Mouse (Mus musculus): ENCODE measurements around the gene Fat3.

- TF ChIP-seq POLR2A (IDR thresholded peaks at IDR 0.05; ENCODE audit: control insufficient read depth, extremely low read depth, insufficient read depth, low read length, poor library complexity) (no peak), CTCF (IDR thresholded peaks at IDR 0.05; ENCODE audit: borderline replicate concordance, control insufficient read depth, extremely low read depth, insufficient read depth, low read length, poor library complexity) (no peak)
Observed at GRCm38 (mm10) chr9:16150046-16150445, 351.0 kb downstream of the Fat3 start.

Data from thymus, adult 2 months (tissue).